Mouse (Mus musculus) hindbrain, embryonic 16.5 days (tissue): ENCODE measurements around the gene Calcoco1. TPM values are rescaled to one million over a fixed set of nuclear protein-coding genes. Genes with fewer than 3 reads are reported as not detected.
A peak's percentile ranks its signal among the peaks of the same experiment; 100 is the strongest.

ENCODE experiments used
- ATAC-seq: fragments of 200-750 bp; cut with Nextera tagmentation; 2 replicates; pipeline ENCODE4 v1.8.0; 2017; ENCODE audit warnings: moderate TSS enrichment, moderate library complexity
- H3K27ac ChIP-seq: fragments of 300-500 bp; sonication (generic); 2 replicates; pipeline ENCODE4 v1.5.1; 2014; ENCODE audit warnings: low read depth, mild to moderate bottlenecking, control low read depth, low read length, moderate library complexity
- H3K27me3 ChIP-seq: fragments of 300-500 bp; sonication (generic); replicated peaks from 2 replicates; pipeline ENCODE4 v1.6.1; 2014; ENCODE audit warnings: low read length; ENCODE audit not compliant: control insufficient read depth, insufficient read depth
- H3K36me3 ChIP-seq: fragments of 300-500 bp; sonication (generic); 2 replicates; pipeline ENCODE4 v1.6.1; 2014; ENCODE audit warnings: mild to moderate bottlenecking, low read length, moderate library complexity, mixed read lengths; ENCODE audit not compliant: control insufficient read depth, insufficient read depth
- H3K4me1 ChIP-seq: fragments of 300-500 bp; sonication (generic); 2 replicates; pipeline ENCODE4 v1.6.1; 2014; ENCODE audit warnings: low read depth, low read length; ENCODE audit not compliant: control insufficient read depth, insufficient read depth
- H3K4me2 ChIP-seq: fragments of 300-500 bp; sonication (generic); 2 replicates; pipeline ENCODE4 v1.6.1; 2014; ENCODE audit warnings: mild to moderate bottlenecking, low read length, control low read depth, moderate library complexity
- H3K4me3 ChIP-seq: fragments of 300-500 bp; sonication (generic); 2 replicates; pipeline ENCODE4 v1.5.1; 2014; ENCODE audit warnings: mild to moderate bottlenecking, low read length, control low read depth, moderate library complexity
- H3K9ac ChIP-seq: fragments of 300-500 bp; sonication (generic); 2 replicates; pipeline ENCODE4 v1.6.1; 2014; ENCODE audit warnings: low read depth, mild to moderate bottlenecking, control low read depth, low read length, moderate library complexity
- H3K9me3 ChIP-seq: fragments of 300-500 bp; sonication (generic); 2 replicates; pipeline ENCODE4 v1.6.1; 2014; ENCODE audit warnings: mild to moderate bottlenecking, low read length, moderate library complexity; ENCODE audit not compliant: control insufficient read depth
- WGBS: fragments of 180-500 bp; shearing (Covaris S2); extraction: QIAGEN DNeasy Blood & Tissue Kit; methylation state at CpG from one replicate; pipeline ENCODE4 v1.1.7; 2014; 5-methylcytosine and 5-hydroxymethylcytosine counted together
- polyA plus RNA-seq: library from polyadenylated mRNA; unstranded; fragments of >200 nt; fragmentation: Nextera tagmentation; extraction: Ambion mirVana; gene quantifications from 2 replicates; pipeline ENCODE4 v1.2.1, GENCODE M21; 2015

Gene Calcoco1
- polyA plus RNA-seq, 1 experiment from 2014 or later = 34.6 TPM

DNA sequence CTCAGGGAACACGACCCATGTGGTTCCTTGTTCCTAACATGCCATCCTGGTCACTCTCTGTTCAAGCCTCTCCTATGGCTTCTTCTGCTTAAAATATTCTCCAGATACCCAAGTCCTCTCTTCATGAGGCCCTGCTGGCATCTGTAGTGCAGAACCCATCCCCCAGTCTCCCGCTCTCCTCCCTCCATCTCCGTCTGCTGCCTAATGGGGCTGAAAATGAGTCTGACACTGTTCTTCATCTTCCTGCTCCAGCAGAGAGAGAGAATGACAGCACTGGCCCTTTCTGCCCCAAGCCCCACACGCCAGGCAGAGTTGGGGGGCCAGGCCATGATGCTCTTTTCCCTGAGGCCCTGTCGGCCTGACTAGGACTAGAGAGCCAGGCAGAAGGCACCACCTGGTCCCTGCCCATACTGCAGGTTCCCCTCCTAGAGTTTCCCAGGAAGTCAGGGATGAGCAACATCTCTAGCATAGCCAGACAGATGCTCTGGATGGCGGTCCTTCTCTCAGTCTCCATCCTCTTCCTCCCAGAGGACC, 14.2 kb downstream of the Calcoco1 start:
- Histone ChIP-seq H3K27ac (peak overlapping the region; percentile 54; the same call in 1 of the 2 replicates), H3K9me3 (no peaks in the 10 kb centered on the region), H3K36me3 (peaks cover 41% of the 10 kb centered on the region), H3K4me2 (no peak overlapping the region), H3K4me1 (peaks cover 18% of the 10 kb centered on the region), H3K4me3 (no peak overlapping the region), H3K9ac (no peak overlapping the region; the same call in 1 of the 2 replicates), H3K27me3 (no peaks in the 10 kb centered on the region)
- 43% methylated on average over 6 of the region's 6 CpGs for WGBS
- 0 out of 2 replicates have a peak, but pooled peaks have one; percentile 19 for ATAC-seq

DNA sequence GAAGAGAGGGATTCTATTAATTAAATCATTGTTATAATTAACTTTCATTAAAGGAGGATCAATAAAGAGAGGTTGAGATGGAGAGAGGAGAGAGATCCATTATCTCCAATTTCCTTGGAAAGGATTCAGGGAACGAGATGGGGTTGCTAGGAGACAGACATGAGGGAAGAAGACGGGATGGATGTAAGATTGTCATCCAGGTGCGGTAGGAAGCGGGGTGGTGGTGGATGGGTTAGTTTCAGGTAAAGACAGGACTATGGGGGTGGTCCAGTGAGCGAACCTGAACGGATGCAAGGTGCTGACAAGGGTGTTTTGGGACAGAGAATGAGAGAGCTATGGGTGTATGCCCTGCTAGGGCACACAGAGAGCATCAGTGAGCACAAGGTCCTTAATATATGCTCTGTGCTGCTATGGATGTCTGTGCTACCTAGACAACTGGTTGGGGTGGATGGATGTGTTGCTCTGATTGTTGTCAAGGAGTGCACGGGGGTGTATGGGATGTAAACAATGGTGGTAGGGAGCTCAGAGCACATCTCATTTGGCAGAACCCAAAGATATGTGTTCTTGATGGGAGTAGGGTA, 16.0 kb downstream of the Calcoco1 start:
- Histone ChIP-seq H3K4me2 (no peak overlapping the region; the same call in 1 of the 2 replicates), H3K36me3 (peaks cover 29% of the 10 kb centered on the region), H3K9ac (no peak overlapping the region), H3K4me1 (peaks cover 18% of the 10 kb centered on the region), H3K9me3 (no peaks in the 10 kb centered on the region), H3K27ac (peak overlapping the region; percentile 70), H3K4me3 (no peak overlapping the region), H3K27me3 (no peaks in the 10 kb centered on the region)
- WGBS = 47% methylated on average over 7 of the region's 7 CpGs
- ATAC-seq = peak; percentile 37

DNA sequence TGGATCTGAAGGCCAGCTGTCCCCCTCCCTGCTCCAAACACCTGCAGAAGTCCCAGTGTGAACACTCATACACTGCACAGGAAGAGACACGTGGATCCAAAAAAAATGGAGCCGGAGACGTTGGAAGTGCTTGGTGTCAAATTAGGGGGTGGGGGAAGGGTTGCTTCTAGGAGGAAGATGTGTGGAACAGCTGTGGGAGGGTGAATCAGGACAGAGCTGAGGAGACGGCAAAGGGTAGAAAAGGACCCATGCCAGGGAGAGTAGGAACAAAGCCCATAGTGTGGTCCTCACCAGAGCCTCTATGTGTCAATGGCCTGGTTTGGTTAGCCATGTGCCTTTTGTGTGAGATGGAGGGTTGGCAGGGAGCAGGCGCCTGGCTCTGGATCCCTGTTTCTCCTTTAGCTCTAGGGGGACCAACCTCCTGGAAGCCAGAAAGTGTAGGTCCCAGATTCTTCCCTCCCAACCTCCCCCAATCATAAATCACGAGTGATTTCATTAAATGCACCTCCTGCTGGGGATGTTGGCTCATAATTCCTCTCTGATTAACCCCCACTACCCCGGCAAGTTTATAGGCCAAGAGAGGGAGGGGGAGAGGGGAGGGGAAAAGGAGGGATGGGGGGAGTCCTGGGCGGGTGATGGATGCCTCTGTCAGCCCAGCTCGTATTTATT, 16.6 kb downstream of the Calcoco1 start:
- Histone ChIP-seq H3K4me2 (no peak overlapping the region), H3K9ac (no peak overlapping the region), H3K9me3 (no peaks in the 10 kb centered on the region), H3K4me1 (peaks cover 18% of the 10 kb centered on the region), H3K27me3 (no peaks in the 10 kb centered on the region; the same call in 1 of the 2 replicates), H3K36me3 (peaks cover 25% of the 10 kb centered on the region), H3K27ac (peak overlapping the region; percentile 70), H3K4me3 (no peak overlapping the region)
- 27% methylated on average over 9 of the region's 9 CpGs for WGBS
- peak; percentile 70 for ATAC-seq

DNA sequence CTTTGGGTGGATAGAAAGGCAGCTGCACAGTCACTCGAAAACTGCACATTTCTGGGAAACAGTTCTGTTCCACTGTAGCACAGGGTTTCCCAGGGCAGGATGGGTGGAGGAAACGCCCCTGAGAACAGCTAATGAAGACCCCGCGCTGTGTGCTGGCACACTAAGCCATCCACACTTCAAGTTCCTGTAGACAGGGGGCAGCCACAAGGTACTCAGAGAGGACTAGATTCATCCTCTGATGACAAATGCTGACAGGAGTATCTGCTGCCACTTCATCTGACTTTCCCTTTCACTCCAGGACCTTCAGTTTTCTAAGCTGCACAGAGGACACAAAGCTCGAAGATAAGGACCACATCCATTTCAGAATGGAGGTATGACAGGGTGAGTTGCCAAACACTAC, 17.2 kb downstream of the Calcoco1 start:
- ATAC-seq = no peak; the same call in 1 of the 2 replicates

DNA sequence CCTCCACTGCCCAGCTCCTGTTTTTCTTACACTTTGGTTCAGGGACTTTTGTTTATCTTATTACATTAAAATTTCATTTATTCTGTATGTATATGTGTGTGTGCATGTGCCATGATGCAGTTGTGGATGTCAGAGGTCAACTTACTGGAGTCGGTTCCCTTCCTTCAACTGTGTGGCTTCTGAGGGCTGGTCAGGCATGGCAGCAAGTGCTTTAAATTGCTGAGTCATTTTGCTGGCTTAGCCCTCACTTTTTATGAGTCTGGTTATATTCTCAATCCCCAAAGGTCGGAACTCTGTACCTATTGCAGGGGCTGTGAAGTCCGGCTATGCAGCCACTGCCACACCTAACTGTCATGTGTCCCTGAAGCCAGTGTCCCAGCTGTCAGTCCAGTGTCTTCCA, 19.0 kb downstream of the Calcoco1 start:
- Histone ChIP-seq H3K9ac (no peak overlapping the region), H3K27me3 (peaks cover 1% of the 10 kb centered on the region), H3K4me3 (no peak overlapping the region), H3K27ac (no peak overlapping the region), H3K4me1 (peaks cover 16% of the 10 kb centered on the region), H3K4me2 (no peak overlapping the region), H3K9me3 (no peaks in the 10 kb centered on the region), H3K36me3 (peaks cover 10% of the 10 kb centered on the region; the same call in 1 of the 2 replicates)
- ATAC-seq = no peak
- 94% methylated on average over 3 of the region's 3 CpGs for WGBS

More for the DNA sequence above, 17.2 kb downstream of the Calcoco1 start:
- no peaks in the 10 kb centered on the region; the same call in 1 of the 2 replicates for H3K27me3 ChIP-seq
- H3K4me1 ChIP-seq = peaks cover 18% of the 10 kb centered on the region
- H3K9ac ChIP-seq = no peak overlapping the region
- H3K9me3 ChIP-seq = no peaks in the 10 kb centered on the region
- H3K36me3 ChIP-seq = peaks cover 22% of the 10 kb centered on the region
- H3K4me2 ChIP-seq = no peak overlapping the region
- no peak overlapping the region for H3K4me3 ChIP-seq
- peak overlapping the region; percentile 70 for H3K27ac ChIP-seq
- 67% methylated on average over 5 of the region's 5 CpGs for WGBS

DNA sequence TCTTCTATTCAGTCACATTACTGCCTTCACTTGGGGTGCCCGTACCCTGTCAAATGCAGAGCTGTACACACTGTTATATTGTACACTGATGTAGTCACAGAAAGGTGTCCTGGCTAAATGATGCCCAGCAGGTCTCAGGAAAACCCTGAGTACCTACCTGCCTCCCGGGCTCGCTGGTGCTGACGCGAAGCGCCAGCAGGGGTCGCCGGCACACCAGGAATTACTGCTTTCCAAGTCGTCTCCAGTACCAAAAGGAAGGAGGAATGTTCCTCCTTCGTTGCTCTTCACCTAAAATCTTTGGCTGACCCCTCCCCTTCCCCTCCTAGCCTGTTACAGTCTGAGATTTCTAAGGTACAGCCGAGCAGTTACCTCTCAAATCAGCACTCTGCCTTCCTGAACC, 23.8 kb downstream of the Calcoco1 start:
- Histone ChIP-seq H3K9ac (no peak overlapping the region), H3K4me2 (no peak overlapping the region), H3K36me3 (no peaks in the 10 kb centered on the region), H3K27me3 (peaks cover 23% of the 10 kb centered on the region), H3K27ac (no peak overlapping the region), H3K4me3 (no peak overlapping the region), H3K9me3 (no peaks in the 10 kb centered on the region), H3K4me1 (peaks cover 12% of the 10 kb centered on the region)
- peak; percentile 37 for ATAC-seq
- 5% methylated on average over 11 of the region's 11 CpGs for WGBS

DNA sequence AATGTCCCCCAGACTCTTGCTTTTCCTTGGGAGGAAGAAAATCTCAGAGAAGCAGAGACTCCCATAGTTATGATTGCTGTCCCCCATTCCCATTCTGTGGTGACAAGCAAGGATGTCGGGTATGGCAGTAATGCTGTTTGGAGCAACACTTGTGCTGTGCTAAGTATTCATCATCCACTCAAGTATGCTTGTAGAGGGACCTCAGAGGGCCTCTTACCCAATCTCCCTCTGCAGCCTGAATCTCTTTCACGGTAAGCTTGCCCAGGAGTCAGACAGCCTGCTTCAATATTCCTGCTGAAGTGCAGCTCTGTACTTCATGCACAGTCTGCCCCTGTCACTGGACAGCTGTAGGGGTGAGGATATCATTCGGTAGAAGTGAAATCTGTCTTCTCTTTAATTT, 25.1 kb downstream of the Calcoco1 start:
- 47% methylated on average over 3 of the region's 3 CpGs for WGBS
- Histone ChIP-seq H3K9ac (no peak overlapping the region), H3K9me3 (no peaks in the 10 kb centered on the region), H3K4me1 (peaks cover 19% of the 10 kb centered on the region), H3K27me3 (peaks cover 23% of the 10 kb centered on the region), H3K27ac (no peak overlapping the region), H3K4me3 (no peak overlapping the region), H3K4me2 (no peak overlapping the region), H3K36me3 (no peaks in the 10 kb centered on the region)
- ATAC-seq = no peak

DNA sequence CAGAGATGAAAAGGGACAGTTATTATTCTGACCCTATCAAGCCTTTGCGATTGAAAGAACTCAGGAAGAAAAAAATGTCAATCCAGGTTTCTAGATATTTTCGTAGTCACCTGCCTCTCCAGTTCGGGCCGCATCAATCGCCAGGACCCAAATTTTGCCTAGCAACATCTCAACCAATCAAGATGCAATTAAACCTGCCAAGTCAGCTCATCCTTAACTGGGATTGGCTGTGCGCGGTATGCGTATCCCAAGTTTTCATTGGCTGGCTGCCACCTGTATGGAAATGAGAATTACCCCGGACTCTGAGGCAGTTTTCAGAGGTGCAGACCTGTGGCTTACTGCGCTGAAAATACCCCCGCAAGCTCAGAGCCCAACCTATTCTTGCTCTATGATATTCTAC, 28.4 kb downstream of the Calcoco1 start:
- H3K4me2 ChIP-seq = peak overlapping the region; percentile 73
- H3K4me3 ChIP-seq = peak overlapping the region; percentile 44
- peak overlapping the region; percentile 58 for H3K9ac ChIP-seq
- ATAC-seq = peak; percentile 76
- H3K27ac ChIP-seq = peak overlapping the region; percentile 87
- peaks cover 21% of the 10 kb centered on the region for H3K4me1 ChIP-seq
- H3K27me3 ChIP-seq = peaks cover 26% of the 10 kb centered on the region
- WGBS = 1% methylated on average over 11 of the region's 11 CpGs
- no peaks in the 10 kb centered on the region for H3K9me3 ChIP-seq
- no peaks in the 10 kb centered on the region for H3K36me3 ChIP-seq

DNA sequence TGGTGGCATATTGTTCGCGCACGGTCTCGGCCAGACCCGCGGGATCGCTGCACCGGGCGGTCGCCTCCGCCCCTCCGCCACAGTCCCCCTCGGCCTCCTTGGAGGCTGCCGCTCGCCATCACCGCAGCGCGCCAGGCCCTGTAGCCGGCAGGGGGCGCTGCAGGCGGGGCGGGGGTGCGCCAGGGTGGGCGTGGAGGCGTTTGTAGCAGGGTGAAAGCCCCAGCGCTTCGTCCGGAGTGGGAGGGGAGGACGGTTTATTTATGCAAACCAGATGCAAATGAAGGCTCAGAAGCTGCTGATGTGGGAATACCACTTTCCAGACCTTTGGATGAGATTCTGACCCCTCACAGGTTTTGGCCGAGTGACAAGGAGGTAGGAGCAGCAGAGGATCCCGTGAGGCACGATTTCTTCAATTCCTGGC, 29.0 kb downstream of the Calcoco1 start:
- peak; percentile 57 for ATAC-seq
- Histone ChIP-seq H3K4me2 (peak overlapping the region; percentile 73), H3K9ac (peak overlapping the region; percentile 58), H3K27me3 (peaks cover 25% of the 10 kb centered on the region), H3K4me3 (peak overlapping the region; percentile 44), H3K36me3 (no peaks in the 10 kb centered on the region), H3K4me1 (peaks cover 21% of the 10 kb centered on the region), H3K9me3 (no peaks in the 10 kb centered on the region), H3K27ac (peak overlapping the region; percentile 87)
- WGBS = under 1% methylated on average over 32 of the region's 32 CpGs
